Mouse (Mus musculus): ENCODE data around the gene Tspan31.

DNA sequence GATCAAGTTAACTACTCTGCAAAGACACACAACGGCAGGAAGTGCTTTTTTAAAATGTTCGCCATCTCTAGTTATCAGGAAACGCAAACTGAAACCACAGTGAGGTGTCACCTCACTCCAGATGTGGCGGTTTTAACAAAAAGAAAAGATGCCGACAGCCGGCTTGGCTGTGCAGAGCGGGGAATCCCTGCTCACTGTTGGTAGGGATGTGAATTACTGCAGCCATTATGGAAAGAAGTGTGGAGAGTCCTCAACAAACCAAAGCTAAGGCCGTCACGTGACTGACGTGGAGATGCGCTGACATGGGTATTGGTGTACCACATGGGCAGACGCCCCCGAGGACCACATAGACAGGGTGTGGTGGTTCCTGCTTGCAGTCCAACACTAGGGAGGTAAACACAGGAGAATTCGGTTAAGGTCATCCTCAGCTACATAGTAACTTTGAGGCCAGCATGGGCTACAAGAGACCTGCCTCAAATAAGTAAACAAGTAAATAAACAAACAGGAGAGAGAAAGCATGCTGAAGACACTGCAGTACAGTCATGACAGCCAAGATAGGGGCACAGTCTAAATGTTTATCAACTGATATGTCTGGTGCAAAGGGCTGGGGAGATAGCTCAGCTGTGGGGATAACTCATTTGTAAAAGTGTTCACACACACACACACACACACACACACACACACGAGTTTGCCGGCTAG, 37.6 kb upstream of the Tspan31 start:
- no peak for TF ChIP-seq CTCF (IDR thresholded peaks at IDR 0.05)
- no peak for TF ChIP-seq EP300 (IDR thresholded peaks at IDR 0.05)
